Mouse (Mus musculus): ENCODE results near the gene Crot. TPM values are rescaled to one million over a fixed set of nuclear protein-coding genes. Genes with fewer than 3 reads are reported as not detected.

Gene Crot
- polyA plus RNA-seq, 1 experiment from 2014 or later: 33.6 TPM

- Histone ChIP-seq H3K27ac (ENCODE audit: low read length) (no peak overlapping the region), H3K36me3 (ENCODE audit: control insufficient read depth, insufficient read depth, low read length) (no peaks in the 10 kb centered on the region), H3K9ac (ENCODE audit: low read length) (no peak overlapping the region), H3K4me1 (replicated peaks; ENCODE audit: control insufficient read depth, insufficient read depth, low read length) (no peaks in the 10 kb centered on the region), H3K9me3 (ENCODE audit: control insufficient read depth, low read length) (peaks cover 4% of the 10 kb centered on the region), H3K4me3 (ENCODE audit: low read length) (no peak overlapping the region), H3K27me3 (ENCODE audit: control insufficient read depth, insufficient read depth, low read depth, low read length) (no peaks in the 10 kb centered on the region), H3K4me2 (ENCODE audit: low read depth, low read length) (no peak overlapping the region)
- no peak for ATAC-seq (ENCODE audit: low read depth)
- WGBS: 82% methylated on average over 9 of the region's 9 CpGs
These were observed 68.7 kb downstream of the Crot start for GRCm38 (mm10) chr5:8928440-8928839.

- H3K27ac ChIP-seq (ENCODE audit: low read length): no peak overlapping the region
- H3K9me3 ChIP-seq (ENCODE audit: control insufficient read depth, low read length): no peaks in the 10 kb centered on the region
- 62% methylated on average over 6 of the region's 6 CpGs for WGBS
- no peak overlapping the region for H3K4me3 ChIP-seq (ENCODE audit: low read length)
- H3K36me3 ChIP-seq (ENCODE audit: control insufficient read depth, insufficient read depth, low read length): no peaks in the 10 kb centered on the region
- no peaks in the 10 kb centered on the region for H3K4me1 ChIP-seq (replicated peaks; ENCODE audit: control insufficient read depth, insufficient read depth, low read length)
- no peak for ATAC-seq (ENCODE audit: low read depth)
- H3K27me3 ChIP-seq (ENCODE audit: control insufficient read depth, insufficient read depth, low read depth, low read length): no peaks in the 10 kb centered on the region
- no peak overlapping the region for H3K9ac ChIP-seq (ENCODE audit: low read length)
- no peak overlapping the region for H3K4me2 ChIP-seq (ENCODE audit: low read depth, low read length)
These were observed 80.1 kb downstream of the Crot start for GRCm38 (mm10) chr5:8917069-8917468.

DNA sequence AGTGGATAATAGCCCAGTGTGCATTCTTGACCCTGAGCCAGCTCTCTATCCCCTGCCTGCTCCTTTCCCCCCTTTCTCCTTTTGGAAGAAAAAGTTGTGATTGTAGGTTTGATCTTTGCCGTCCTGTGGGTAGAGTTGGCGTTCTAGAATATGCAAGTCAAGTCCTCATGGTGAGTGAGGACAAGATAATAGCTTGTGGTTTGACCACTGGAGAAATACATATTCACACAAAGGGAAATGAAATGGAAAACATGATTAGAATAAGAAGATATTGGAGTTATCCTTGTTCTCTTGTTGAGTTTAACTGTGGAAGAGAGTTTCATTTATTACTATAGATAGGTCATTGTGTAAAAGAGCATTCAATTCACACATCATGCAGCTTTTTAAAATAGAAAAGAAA, 80.7 kb downstream of the Crot start:
- H3K9me3 ChIP-seq (ENCODE audit: control insufficient read depth, low read length): no peaks in the 10 kb centered on the region
- H3K9ac ChIP-seq (ENCODE audit: low read length): no peak overlapping the region
- H3K27ac ChIP-seq (ENCODE audit: low read length): no peak overlapping the region
- no peaks in the 10 kb centered on the region for H3K27me3 ChIP-seq (ENCODE audit: control insufficient read depth, insufficient read depth, low read depth, low read length)
- H3K4me2 ChIP-seq (ENCODE audit: low read depth, low read length): no peak overlapping the region
- no peaks in the 10 kb centered on the region for H3K4me1 ChIP-seq (replicated peaks; ENCODE audit: control insufficient read depth, insufficient read depth, low read length)
- no peak for ATAC-seq (ENCODE audit: low read depth)
- no peaks in the 10 kb centered on the region for H3K36me3 ChIP-seq (ENCODE audit: control insufficient read depth, insufficient read depth, low read length)
- no peak overlapping the region for H3K4me3 ChIP-seq (ENCODE audit: low read length)
- 81% methylated on average over 2 of the region's 2 CpGs for WGBS

Other genes with a start within 250 kb of the Crot start
- gene Abcb1b, start 199.2 kb downstream of the Crot start, polyA plus RNA-seq (2015; fragmentation: Nextera tagmentation; extraction: Ambion mirVana): 1.5 and 1.8 TPM in 2 replicates
- 0.13 and 0.35 TPM in 2 replicates for gene Abcb4, start 103.6 kb downstream of the Crot start, polyA plus RNA-seq (2015; fragmentation: Nextera tagmentation; extraction: Ambion mirVana)
- 23.8 and 45.6 TPM in 2 replicates for gene Tmem243, start 103.3 kb upstream of the Crot start, polyA plus RNA-seq (2015; fragmentation: Nextera tagmentation; extraction: Ambion mirVana)
- gene Dmtf1, start 164.5 kb upstream of the Crot start, polyA plus RNA-seq (2015; fragmentation: Nextera tagmentation; extraction: Ambion mirVana): 44.9 and 48.9 TPM in 2 replicates